Comparison of ENCODE assay signal across 12 mouse cellular contexts in the genomic region with DNA sequence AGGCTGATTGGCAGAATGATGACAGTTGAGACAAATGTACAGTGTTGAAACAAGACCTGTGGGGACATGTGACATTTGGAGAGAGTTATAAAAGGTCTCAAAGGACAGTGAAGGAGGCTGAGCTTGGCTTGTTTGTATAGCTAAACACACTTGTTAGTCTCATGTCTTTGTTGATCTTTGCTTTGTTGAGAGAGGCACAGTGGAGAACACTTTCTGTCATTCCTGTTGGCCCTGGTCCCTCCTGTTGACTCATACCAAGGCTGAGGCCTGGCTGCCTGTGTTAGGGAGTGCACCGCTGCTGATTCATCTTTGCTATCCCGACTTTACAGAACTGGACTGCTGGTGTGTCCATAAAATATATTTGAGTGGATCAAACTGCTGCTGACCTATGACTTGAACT. TPM values are rescaled to one million over a fixed set of nuclear protein-coding genes. Genes with fewer than 3 reads are reported as not detected.
DNase-seq lines count a peak whose midpoint lies in the region; ATAC-seq lines count a peak whose summit lies in the region.
"Had no signal": no experiment of that assay in that cellular context is flagged by ENCODE, and none has a peak within 500 bp of the region (broad histone marks: within the 10 kb centered on the region; RNA-seq: fewer than 3 reads in every experiment).

No protein-coding gene starts in this region.

- no peaks in the 10 kb centered on the region for H3K9me3 ChIP-seq in liver, embryonic 15.5 days (replicated peaks)
- no peaks in the 10 kb centered on the region for H3K9me3 ChIP-seq in kidney, embryonic 14.5 days (ENCODE audit: control insufficient read depth, low read length)
- H3K9me3 ChIP-seq: embryonic facial prominence, embryonic 15.5 days had no signal

- no peak overlapping the region for H3K4me2 ChIP-seq in liver, embryonic 15.5 days
- no peak overlapping the region for H3K4me2 ChIP-seq in kidney, embryonic 14.5 days (replicated peaks; ENCODE audit: low read depth, low read length)
- H3K4me2 ChIP-seq: embryonic facial prominence, embryonic 15.5 days; hindbrain, embryonic 14.5 days had no signal

- no peaks in the 10 kb centered on the region for H3K36me3 ChIP-seq in liver, embryonic 15.5 days (replicated peaks)
- no peaks in the 10 kb centered on the region for H3K36me3 ChIP-seq in kidney, embryonic 14.5 days (ENCODE audit: control insufficient read depth, insufficient read depth, low read length)
- H3K36me3 ChIP-seq: embryonic facial prominence, embryonic 15.5 days had no signal

- DNase-seq in lung, adult 18-20 months: peak; percentile 63 to 79
- no peak for DNase-seq in lung, postnatal 4 days
- peak; percentile 72 for DNase-seq in adrenal gland, postnatal 25 days
- peak; percentile 12 for DNase-seq in yolk sac, embryonic 10.5 days (ENCODE audit: low spot score)
- no peak for DNase-seq in layer of hippocampus, adult 18-20 months (ENCODE audit: low spot score in 2 of 2)
- DNase-seq: cerebellum, adult 2 months; kidney, postnatal 36 days had no signal

- H3K4me3 ChIP-seq in liver, embryonic 15.5 days (replicated peaks): no peak overlapping the region
- no peak overlapping the region for H3K4me3 ChIP-seq in kidney, embryonic 14.5 days (ENCODE audit: low read length)
- H3K4me3 ChIP-seq: embryonic facial prominence, embryonic 15.5 days had no signal

- WGBS in liver, embryonic 15.5 days (ENCODE audit: insufficient replicate concordance): 58% methylated on average over 2 of the region's 2 CpGs
- 75% methylated on average over 2 of the region's 2 CpGs for WGBS in kidney, embryonic 14.5 days

- no peak overlapping the region for H3K9ac ChIP-seq in liver, embryonic 15.5 days
- no peak overlapping the region for H3K9ac ChIP-seq in kidney, embryonic 14.5 days (ENCODE audit: low read depth, low read length)
- H3K9ac ChIP-seq: embryonic facial prominence, embryonic 15.5 days; hindbrain, embryonic 14.5 days had no signal

- peak; percentile 48 for ATAC-seq in liver, embryonic 15.5 days (ENCODE audit: insufficient read depth)
- no peak for ATAC-seq in kidney, embryonic 14.5 days (ENCODE audit: low FRiP score, low TSS enrichment)
- ATAC-seq: activated CD4-positive, CD25-positive, alpha-beta regulatory T cell, adult 4 months had no signal

- no peaks in the 10 kb centered on the region for H3K27me3 ChIP-seq in liver, embryonic 15.5 days
- no peaks in the 10 kb centered on the region for H3K27me3 ChIP-seq in kidney, embryonic 14.5 days (ENCODE audit: control insufficient read depth, insufficient read depth, low read length)
- H3K27me3 ChIP-seq: embryonic facial prominence, embryonic 15.5 days had no signal

- peaks cover 9% of the 10 kb centered on the region; the same call in 1 of the 2 replicates for H3K4me1 ChIP-seq in liver, embryonic 15.5 days (replicated peaks)
- H3K4me1 ChIP-seq in kidney, embryonic 14.5 days (ENCODE audit: control insufficient read depth, insufficient read depth, low read length): no peaks in the 10 kb centered on the region

- H3K27ac ChIP-seq in liver, embryonic 15.5 days (replicated peaks): no peak overlapping the region
- no peak overlapping the region for H3K27ac ChIP-seq in kidney, embryonic 14.5 days (ENCODE audit: low read depth, low read length)
- H3K27ac ChIP-seq: embryonic facial prominence, embryonic 15.5 days; hindbrain, embryonic 14.5 days had no signal

RNA-seq across cellular contexts. Expression of gene Tlr2, which starts 23.6 kb away (rescaled TPM):
- total RNA-seq in adrenal gland, postnatal 25 days (2021): 1.7 and 3.9 TPM in 2 replicates
- polyA plus RNA-seq in liver, embryonic 15.5 days (2015; fragmentation: Nextera tagmentation; extraction: Ambion mirVana): 2.6 and 3.0 TPM in 2 replicates
- total RNA-seq in layer of hippocampus, adult 18-20 months (2021): under 1 TPM; 0.38 to 0.50 TPM
- polyA plus RNA-seq in kidney, embryonic 14.5 days (2014; fragmentation: Nextera tagmentation; extraction: Ambion mirVana): 1.3 and 3.4 TPM in 2 replicates

Comparison
In these comparisons a context has a peak if more than half of its experiments do, and no peak if none do; other contexts are left out.
1. DNase-seq: peak in lung, adult 18-20 months (2 of 2), adrenal gland, postnatal 25 days (single experiment) and yolk sac, embryonic 10.5 days (single experiment); none in lung, postnatal 4 days (0 of 2) and layer of hippocampus, adult 18-20 months (0 of 2).